Comparison of ENCODE assay signal across 19 mouse cellular contexts in the genomic region with DNA sequence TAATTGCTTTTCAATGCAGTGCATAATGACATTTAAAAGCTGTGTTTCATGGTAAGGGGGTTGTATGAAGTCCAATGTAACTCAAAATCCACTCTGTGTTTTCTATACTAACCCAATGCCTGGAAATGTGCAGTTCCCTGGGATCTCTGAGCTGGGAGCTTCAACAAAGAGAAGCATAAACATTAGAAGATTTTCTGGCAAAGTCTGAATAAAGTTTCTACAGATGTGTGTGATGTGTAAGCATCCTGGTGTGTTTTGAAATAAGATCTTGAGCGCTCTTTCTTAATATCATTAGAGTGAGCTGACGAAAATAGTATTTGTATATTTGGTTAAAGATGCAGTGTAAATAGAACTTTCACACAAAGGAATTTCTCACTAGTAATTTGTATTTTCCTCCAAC.
"Had no signal": no experiment of that assay in that cellular context is flagged by ENCODE, and none has a peak within 500 bp of the region (broad histone marks: within the 10 kb centered on the region; RNA-seq: fewer than 3 reads in every experiment).

No protein-coding gene starts in this region.

- ATAC-seq: liver, embryonic 12.5 days; midbrain, embryonic 16.5 days had no signal

- H3K4me1 ChIP-seq: liver, embryonic 12.5 days had no signal

- H3K27me3 ChIP-seq: liver, embryonic 12.5 days; midbrain, embryonic 12.5 days; neural tube, embryonic 13.5 days; neural tube, embryonic 15.5 days had no signal

- H3K36me3 ChIP-seq: liver, embryonic 12.5 days; midbrain, embryonic 10.5 days; midbrain, embryonic 12.5 days; neural tube, embryonic 13.5 days; neural tube, embryonic 15.5 days had no signal

- H3K27ac ChIP-seq: liver, embryonic 12.5 days; liver, embryonic 14.5 days; midbrain, embryonic 12.5 days; neural tube, embryonic 13.5 days; neural tube, embryonic 15.5 days had no signal

- DNase-seq: lung, adult 18-20 months; lung, postnatal 36 days; midbrain, embryonic 14.5 days; retina, postnatal 1 day; right cerebral cortex, adult 18-20 months; right cerebral cortex, postnatal 25 days; right cerebral cortex, postnatal 4 days; spleen, adult 18-20 months; thymus, adult 18-20 months; thymus, postnatal 14 days; thymus, postnatal 36 days had no signal

- H3K4me3 ChIP-seq: liver, embryonic 12.5 days; midbrain, embryonic 10.5 days; midbrain, embryonic 12.5 days; myocyte; neural tube, embryonic 13.5 days; neural tube, embryonic 15.5 days had no signal

- H3K9ac ChIP-seq: liver, embryonic 12.5 days; liver, embryonic 14.5 days; midbrain, embryonic 12.5 days; neural tube, embryonic 13.5 days; neural tube, embryonic 15.5 days had no signal

- H3K4me2 ChIP-seq: liver, embryonic 12.5 days; midbrain, embryonic 12.5 days; neural tube, embryonic 13.5 days; neural tube, embryonic 15.5 days had no signal

- H3K9me3 ChIP-seq: liver, embryonic 12.5 days; midbrain, embryonic 10.5 days; midbrain, embryonic 12.5 days; neural tube, embryonic 13.5 days; neural tube, embryonic 15.5 days had no signal
